Mouse (Mus musculus) erythroblast, embryonic 14.5 days (primary cell): Measurements from ENCODE around the gene Pwwp2b.

ENCODE experiments used
- GATA1 ChIP-seq: IDR thresholded peaks from 2 replicates; pipeline ENCODE4 v1.6.1; 2012; ENCODE audit warnings: low read length, inconsistent platforms, mixed read lengths
- TAL1 ChIP-seq: IDR thresholded peaks from 3 replicates; pipeline ENCODE4 v1.6.1; 2012; ENCODE audit warnings: low read length, inconsistent platforms, mixed read lengths

- no peak for TF ChIP-seq GATA1
- TF ChIP-seq TAL1, result no peak
These were observed 33.5 kb upstream of the Pwwp2b start for GRCm38 (mm10) chr7:139214596-139215340.
